Mouse (Mus musculus): Measurements from ENCODE around the gene Psmc3ip. TPM values are rescaled to one million over a fixed set of nuclear protein-coding genes. Genes with fewer than 3 reads are reported as not detected.
A peak's percentile ranks its signal among the peaks of the same experiment; 100 is the strongest.
"Not testable (repeated sequence)": the region's sequence is repeated elsewhere in the genome, so short reads cannot be mapped to it uniquely, and the experiment has no call there.

Gene Psmc3ip
- polyA plus RNA-seq, 1 experiment from 2014 or later: 10.6 TPM

- WGBS: 35% methylated on average over 18 of the region's 18 CpGs
- H3K9me3 ChIP-seq (ENCODE audit: control insufficient read depth, low read length): no peaks in the 10 kb centered on the region
- peak; percentile 24 for DNase-seq (ENCODE audit: low spot score)
- H3K4me2 ChIP-seq (replicated peaks; ENCODE audit: low read depth): no peak overlapping the region
- TF ChIP-seq EP300 (optimal IDR thresholded peaks at IDR 0.05) (no peak), CTCF (IDR thresholded peaks at IDR 0.05; ENCODE audit: low read depth) (no peak)
- no peak overlapping the region for H3K9ac ChIP-seq (ENCODE audit: low read length)
- ATAC-seq (ENCODE audit: low FRiP score, low TSS enrichment): peak; percentile 44; the same call in 1 of the 2 replicates
- 0 out of 2 replicates have a peak overlapping the region, but pooled peaks have one; percentile 30 for H3K27ac ChIP-seq (replicated peaks)
- H3K4me1 ChIP-seq (replicated peaks; ENCODE audit: control insufficient read depth, insufficient read depth): peaks cover 3% of the 10 kb centered on the region; the same call in 1 of the 2 replicates
- no peak overlapping the region for H3K4me3 ChIP-seq (ENCODE audit: low read depth, low read length)
- H3K36me3 ChIP-seq (ENCODE audit: control insufficient read depth, insufficient read depth, low read length): peaks cover 7% of the 10 kb centered on the region
- H3K27me3 ChIP-seq (ENCODE audit: control insufficient read depth, insufficient read depth, low read length): no peaks in the 10 kb centered on the region
Observed at GRCm38 (mm10) chr11:101130056-101130756, 35.0 kb upstream of the Psmc3ip start.

- no peak overlapping the region for H3K4me3 ChIP-seq (ENCODE audit: low read depth, low read length)
- no peaks in the 10 kb centered on the region for H3K27me3 ChIP-seq (ENCODE audit: control insufficient read depth, insufficient read depth, low read length)
- ATAC-seq (ENCODE audit: low FRiP score, low TSS enrichment): peak; percentile 20; the same call in 1 of the 2 replicates
- no peak overlapping the region for H3K9ac ChIP-seq (ENCODE audit: low read length)
- peaks cover 7% of the 10 kb centered on the region for H3K36me3 ChIP-seq (ENCODE audit: control insufficient read depth, insufficient read depth, low read length)
- DNase-seq (ENCODE audit: low spot score): no peak
- H3K27ac ChIP-seq (replicated peaks): no peak overlapping the region
- H3K9me3 ChIP-seq (ENCODE audit: control insufficient read depth, low read length): no peaks in the 10 kb centered on the region
- TF ChIP-seq EP300 (optimal IDR thresholded peaks at IDR 0.05): no peak
- no peak for TF ChIP-seq CTCF (IDR thresholded peaks at IDR 0.05; ENCODE audit: low read depth)
- H3K4me2 ChIP-seq (replicated peaks; ENCODE audit: low read depth): no peak overlapping the region
- H3K4me1 ChIP-seq (replicated peaks; ENCODE audit: control insufficient read depth, insufficient read depth): peaks cover 3% of the 10 kb centered on the region; the same call in 1 of the 2 replicates
- 80% methylated on average over 11 of the region's 11 CpGs for WGBS
Observed at GRCm38 (mm10) chr11:101128996-101129577, 33.9 kb upstream of the Psmc3ip start.

- DNase-seq (ENCODE audit: low spot score) (no peak), ATAC-seq (ENCODE audit: low FRiP score, low TSS enrichment) (no peak)
- TF ChIP-seq CTCF (IDR thresholded peaks at IDR 0.05; ENCODE audit: low read depth) (peak; percentile 53), EP300 (optimal IDR thresholded peaks at IDR 0.05) (no peak)
- H3K27ac ChIP-seq (replicated peaks): no peak overlapping the region
- peaks cover 3% of the 10 kb centered on the region; the same call in 1 of the 2 replicates for H3K4me1 ChIP-seq (replicated peaks; ENCODE audit: control insufficient read depth, insufficient read depth)
- no peaks in the 10 kb centered on the region for H3K9me3 ChIP-seq (ENCODE audit: control insufficient read depth, low read length)
- H3K4me2 ChIP-seq (replicated peaks; ENCODE audit: low read depth): no peak overlapping the region
- 77% methylated on average over 1 of the region's 1 CpGs for WGBS
- peaks cover 9% of the 10 kb centered on the region for H3K36me3 ChIP-seq (ENCODE audit: control insufficient read depth, insufficient read depth, low read length)
- no peak overlapping the region for H3K4me3 ChIP-seq (ENCODE audit: low read depth, low read length)
- H3K9ac ChIP-seq (ENCODE audit: low read length): no peak overlapping the region
- H3K27me3 ChIP-seq (ENCODE audit: control insufficient read depth, insufficient read depth, low read length): no peaks in the 10 kb centered on the region
Observed at GRCm38 (mm10) chr11:101127075-101127474, 31.8 kb upstream of the Psmc3ip start.

GRCm38 (mm10) chr11:101125008-101125407 is 29.8 kb upstream of the Psmc3ip start:
- not testable (repeated sequence) for H3K4me1 ChIP-seq (replicated peaks; ENCODE audit: control insufficient read depth, insufficient read depth); H3K9ac ChIP-seq (ENCODE audit: low read length); H3K27me3 ChIP-seq (ENCODE audit: control insufficient read depth, insufficient read depth, low read length); H3K9me3 ChIP-seq (ENCODE audit: control insufficient read depth, low read length); H3K4me2 ChIP-seq (replicated peaks; ENCODE audit: low read depth); H3K27ac ChIP-seq (replicated peaks); H3K36me3 ChIP-seq (ENCODE audit: control insufficient read depth, insufficient read depth, low read length); H3K4me3 ChIP-seq (ENCODE audit: low read depth, low read length); DNase-seq (ENCODE audit: low spot score); ATAC-seq (ENCODE audit: low FRiP score, low TSS enrichment)
- WGBS: 97% methylated on average over 7 of the region's 9 CpGs

- WGBS: 90% methylated on average over 7 of the region's 8 CpGs
- H3K27ac ChIP-seq (replicated peaks): not testable (repeated sequence)
Observed at GRCm38 (mm10) chr11:101124494-101124893, 29.3 kb upstream of the Psmc3ip start.

GRCm38 (mm10) chr11:101120545-101121188 is 25.4 kb upstream of the Psmc3ip start:
- H3K27ac ChIP-seq (replicated peaks): peak overlapping the region; percentile 86
- no peaks in the 10 kb centered on the region for H3K9me3 ChIP-seq (ENCODE audit: control insufficient read depth, low read length)
- H3K4me3 ChIP-seq (ENCODE audit: low read depth, low read length): peak overlapping the region; percentile 55
- 18% methylated on average over 19 of the region's 19 CpGs for WGBS
- H3K4me2 ChIP-seq (replicated peaks; ENCODE audit: low read depth): peak overlapping the region; percentile 85
- 0 out of 2 replicates have a peak, but pooled peaks cover 2% of the 10 kb centered on the region for H3K36me3 ChIP-seq (ENCODE audit: control insufficient read depth, insufficient read depth, low read length)
- TF ChIP-seq EP300 (optimal IDR thresholded peaks at IDR 0.05): no peak
- no peak for TF ChIP-seq CTCF (IDR thresholded peaks at IDR 0.05; ENCODE audit: low read depth)
- peaks cover 13% of the 10 kb centered on the region for H3K4me1 ChIP-seq (replicated peaks; ENCODE audit: control insufficient read depth, insufficient read depth)
- no peaks in the 10 kb centered on the region for H3K27me3 ChIP-seq (ENCODE audit: control insufficient read depth, insufficient read depth, low read length)
- no peak for DNase-seq (ENCODE audit: low spot score)
- peak overlapping the region; percentile 68 for H3K9ac ChIP-seq (ENCODE audit: low read length)
- ATAC-seq (ENCODE audit: low FRiP score, low TSS enrichment): no peak

More at GRCm38 (mm10) chr11:101124494-101124893, 29.3 kb upstream of the Psmc3ip start:
- not testable (repeated sequence) for H3K4me2 ChIP-seq (replicated peaks; ENCODE audit: low read depth); H3K9ac ChIP-seq (ENCODE audit: low read length); H3K9me3 ChIP-seq (ENCODE audit: control insufficient read depth, low read length); H3K36me3 ChIP-seq (ENCODE audit: control insufficient read depth, insufficient read depth, low read length); H3K27me3 ChIP-seq (ENCODE audit: control insufficient read depth, insufficient read depth, low read length); H3K4me3 ChIP-seq (ENCODE audit: low read depth, low read length); DNase-seq (ENCODE audit: low spot score); ATAC-seq (ENCODE audit: low FRiP score, low TSS enrichment); H3K4me1 ChIP-seq (replicated peaks; ENCODE audit: control insufficient read depth, insufficient read depth)

Data from stomach, postnatal 0 days (tissue).